Mouse (Mus musculus) right cerebral cortex, adult 2 months (tissue): ENCODE results near the gene St6galnac4.

Experiments
- DNase-seq, 2 experiments: peaks; one replicate each; pipeline ENCODE4 v3.0.0; 2021 to 2022; ENCODE audit warnings: low spot score in 2 of 2

St6galnac4 gene

DNA sequence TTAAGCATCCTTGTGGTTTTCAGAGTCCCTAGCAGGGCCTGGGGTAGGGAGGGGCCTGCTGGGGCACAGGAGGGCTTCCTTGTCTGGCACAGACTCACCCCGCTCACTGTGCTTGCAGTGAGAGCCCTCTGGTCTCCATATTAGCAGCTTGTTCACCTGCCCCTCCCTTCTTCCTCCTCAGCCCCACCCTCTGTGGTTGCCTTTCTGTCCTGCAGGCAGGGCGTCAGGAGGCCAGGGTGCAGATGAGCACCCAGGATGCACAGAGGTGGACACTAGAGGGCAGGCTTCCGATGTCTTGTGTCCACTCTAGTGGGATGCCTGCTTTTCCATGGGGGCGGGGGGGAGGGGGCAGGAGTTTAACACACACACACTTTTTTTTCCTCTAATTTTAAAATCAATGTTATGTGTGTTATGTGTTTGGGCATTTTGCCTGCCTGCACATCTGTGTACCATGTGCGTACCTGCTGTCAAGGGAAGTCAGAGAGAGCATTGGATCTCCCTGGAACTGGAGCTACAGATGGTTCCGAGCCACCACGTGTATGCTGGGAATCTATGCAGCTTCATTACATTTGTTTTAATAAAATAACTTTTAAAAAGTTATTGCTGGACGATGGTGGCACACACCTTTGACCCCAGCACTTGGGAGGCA lies 14.6 kb downstream of the St6galnac4 start:
- DNase-seq: no peak

DNA sequence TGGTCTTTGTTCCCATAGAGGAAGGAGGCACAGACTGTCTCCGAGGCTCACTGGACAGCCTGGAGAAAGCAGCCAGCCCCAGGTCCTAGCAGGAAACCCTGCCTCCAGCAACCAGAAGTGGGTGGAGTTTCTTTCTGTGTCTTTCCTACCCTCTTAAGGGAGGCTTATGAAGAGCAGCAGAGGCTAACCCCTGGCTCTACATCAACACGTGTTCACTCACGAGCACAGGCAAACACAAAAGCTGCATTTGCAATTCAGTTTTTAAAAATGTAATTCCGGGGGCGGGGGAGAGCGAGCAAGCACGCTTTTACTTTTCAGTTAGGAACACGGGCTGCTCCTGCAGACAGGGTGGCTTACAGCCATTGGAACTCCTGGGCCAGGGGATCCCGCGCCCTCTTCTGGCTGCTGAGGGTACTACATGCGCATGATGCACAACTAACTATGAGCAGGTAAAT lies 15.7 kb downstream of the St6galnac4 start:
- peak; percentile 92 to 94 for DNase-seq

DNA sequence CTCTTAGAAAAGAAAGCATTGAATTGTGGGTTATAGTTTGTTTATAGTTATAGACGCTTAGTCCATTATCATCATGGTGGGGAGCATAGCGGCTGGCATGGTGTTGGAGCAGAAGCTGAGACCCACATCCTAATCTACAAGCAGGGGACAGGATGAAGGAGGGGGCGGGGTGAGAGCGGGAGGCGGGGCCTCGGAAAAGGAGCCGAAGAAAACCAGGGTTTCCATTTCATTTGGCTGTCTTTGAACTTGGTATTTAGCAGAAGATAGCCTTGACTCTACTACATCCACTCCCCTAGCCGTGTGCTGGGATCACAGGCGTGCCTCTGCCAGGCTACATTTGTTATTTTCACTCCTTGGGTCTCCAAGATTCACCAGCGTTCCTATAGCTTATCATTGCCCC lies 17.7 kb downstream of the St6galnac4 start:
- DNase-seq: no peak

DNA sequence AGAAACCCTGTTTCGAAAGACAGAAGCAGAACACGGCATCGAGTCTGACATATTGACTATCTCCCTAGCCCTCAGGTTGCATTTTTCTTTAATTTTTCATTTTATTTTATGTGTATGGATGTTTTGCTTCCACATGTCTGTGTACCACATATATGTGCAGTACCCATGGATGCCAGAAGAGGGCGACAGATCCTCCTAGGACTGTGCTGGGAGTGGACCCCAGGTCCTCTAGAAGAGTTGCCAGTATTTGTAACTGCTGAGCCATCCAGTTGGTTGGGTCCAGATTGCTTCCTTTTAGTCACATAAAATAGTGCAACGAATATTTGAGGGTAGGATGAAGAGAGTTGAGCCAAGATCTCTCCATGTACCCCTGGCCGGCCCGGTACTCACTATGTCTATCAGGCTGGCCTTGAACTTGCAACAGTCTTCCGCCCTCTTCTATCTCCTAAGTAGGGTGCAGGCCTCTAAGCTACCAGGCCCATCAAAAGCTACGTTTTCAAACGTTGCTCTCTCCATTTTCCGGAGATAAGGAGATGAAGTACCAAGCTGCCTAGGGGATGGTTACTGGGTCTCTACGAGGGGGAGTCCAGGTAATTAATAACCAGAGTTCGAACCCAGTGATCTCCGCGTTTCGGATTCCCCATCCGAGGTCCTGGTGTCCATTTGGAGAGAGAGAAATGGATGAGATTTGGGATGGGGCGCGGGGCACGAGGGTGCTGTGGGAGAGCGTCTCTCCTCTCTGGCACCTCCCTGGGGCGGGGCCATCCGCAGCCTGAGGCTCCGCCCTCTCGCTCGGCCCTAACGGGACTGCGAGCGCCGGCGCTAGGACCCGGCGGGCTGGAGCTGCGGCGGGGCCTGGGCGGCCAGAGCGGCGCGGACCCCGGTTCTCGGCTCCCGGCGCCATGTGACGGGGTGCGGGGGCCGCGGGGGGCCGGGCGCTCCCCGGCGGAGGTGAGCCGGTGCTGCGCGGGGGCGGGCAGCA lies 19.6 kb downstream of the St6galnac4 start:
- peak; percentile 71 to 81 for DNase-seq

DNA sequence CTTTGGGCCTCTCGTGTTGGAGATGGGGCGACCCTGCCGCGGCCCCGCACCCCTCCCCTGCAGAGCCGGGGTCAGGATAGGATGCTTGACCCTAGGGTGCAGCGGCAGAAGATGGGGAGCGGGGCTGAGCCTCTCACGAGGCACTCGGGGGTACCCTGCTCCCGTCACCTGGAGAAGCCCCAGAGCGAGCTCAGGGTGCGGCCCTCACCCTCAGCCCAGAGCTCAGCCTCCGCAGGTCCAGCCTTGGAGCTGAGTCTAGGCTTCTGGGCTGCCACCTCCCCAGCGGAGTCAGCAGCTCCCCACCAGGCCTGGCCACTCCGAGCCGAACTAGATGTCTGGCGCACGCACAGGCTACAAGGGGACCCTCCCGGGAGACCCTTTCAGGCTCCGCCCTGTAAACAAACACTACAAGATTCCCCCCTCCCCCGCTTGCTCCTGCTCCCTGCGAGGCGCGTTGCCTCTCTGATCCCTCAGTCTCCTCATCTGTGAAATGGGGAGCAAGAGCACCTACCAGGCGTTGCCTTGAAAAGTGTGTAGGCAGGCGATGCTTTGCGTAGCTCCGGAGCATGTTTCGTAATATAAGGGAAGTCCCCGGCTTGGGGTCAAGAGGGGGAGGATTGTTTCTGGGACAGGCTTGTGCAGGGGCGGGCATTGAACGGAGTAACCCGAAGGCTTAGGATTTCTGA lies 20.5 kb downstream of the St6galnac4 start:
- DNase-seq: peak; percentile 55 to 60

DNA sequence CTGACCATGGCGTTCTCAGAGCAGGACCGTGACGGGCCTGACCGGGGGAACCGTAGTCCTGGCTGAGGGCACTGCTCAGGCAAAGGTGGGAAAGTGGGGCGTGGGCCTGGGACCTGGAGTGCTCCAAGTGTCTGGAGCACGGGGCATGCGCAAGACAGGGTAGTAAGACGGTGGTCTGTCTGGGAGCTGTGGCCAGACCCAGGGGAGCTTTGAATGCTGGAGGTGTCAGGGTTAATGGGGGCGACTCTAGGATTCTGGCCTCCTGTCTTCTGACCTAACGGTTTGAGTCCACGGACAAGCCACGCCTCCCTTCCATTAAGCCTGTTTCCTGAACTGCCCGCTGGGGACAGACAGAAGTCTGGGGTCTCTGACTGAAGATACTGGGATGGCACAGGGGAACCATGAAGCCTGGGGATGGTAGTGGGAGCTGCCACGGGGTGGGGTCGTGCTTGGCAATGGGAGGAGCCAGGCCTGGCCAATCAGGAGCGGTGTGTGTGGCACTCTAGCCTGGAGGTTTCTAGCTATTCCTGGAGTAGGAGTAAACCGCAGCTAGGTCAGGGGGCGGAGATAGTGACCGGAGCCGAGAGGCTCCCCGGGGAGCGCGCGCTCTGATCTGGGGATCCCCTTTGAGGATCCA lies 21.4 kb downstream of the St6galnac4 start:
- DNase-seq: peak; percentile 43 to 47

DNA sequence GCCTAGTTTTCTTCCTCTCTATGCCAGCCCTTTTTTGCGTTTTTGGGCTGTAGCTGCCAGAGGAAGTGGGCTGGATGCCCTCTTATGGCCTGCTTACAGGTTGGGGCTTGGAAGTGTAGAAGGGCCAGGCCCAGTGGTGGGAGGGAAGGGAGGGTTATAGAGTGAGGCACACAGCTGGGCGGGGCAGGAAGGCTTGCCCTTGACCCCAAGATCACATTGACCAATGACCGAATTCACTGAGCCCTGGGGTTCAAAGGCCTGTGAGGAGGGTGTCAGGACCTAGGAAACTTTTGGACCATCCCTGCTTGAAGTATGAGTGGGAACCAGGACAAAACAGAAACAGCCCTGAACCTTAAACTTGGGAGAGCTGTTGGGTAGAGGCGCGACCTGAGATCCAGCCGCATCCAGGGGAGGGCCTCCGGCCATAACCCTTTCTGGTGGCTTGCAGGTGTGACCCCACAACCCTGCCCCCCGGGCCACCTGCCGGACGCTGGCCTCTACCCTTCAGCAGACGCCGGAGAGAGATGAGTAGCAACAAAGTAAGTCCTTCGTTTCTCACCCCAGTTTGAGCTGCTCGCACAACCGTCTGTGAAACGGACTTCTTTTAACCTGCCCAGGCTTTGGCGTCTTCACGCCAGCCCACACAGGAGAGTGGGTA lies 22.0 kb downstream of the St6galnac4 start:
- DNase-seq: no peak

DNA sequence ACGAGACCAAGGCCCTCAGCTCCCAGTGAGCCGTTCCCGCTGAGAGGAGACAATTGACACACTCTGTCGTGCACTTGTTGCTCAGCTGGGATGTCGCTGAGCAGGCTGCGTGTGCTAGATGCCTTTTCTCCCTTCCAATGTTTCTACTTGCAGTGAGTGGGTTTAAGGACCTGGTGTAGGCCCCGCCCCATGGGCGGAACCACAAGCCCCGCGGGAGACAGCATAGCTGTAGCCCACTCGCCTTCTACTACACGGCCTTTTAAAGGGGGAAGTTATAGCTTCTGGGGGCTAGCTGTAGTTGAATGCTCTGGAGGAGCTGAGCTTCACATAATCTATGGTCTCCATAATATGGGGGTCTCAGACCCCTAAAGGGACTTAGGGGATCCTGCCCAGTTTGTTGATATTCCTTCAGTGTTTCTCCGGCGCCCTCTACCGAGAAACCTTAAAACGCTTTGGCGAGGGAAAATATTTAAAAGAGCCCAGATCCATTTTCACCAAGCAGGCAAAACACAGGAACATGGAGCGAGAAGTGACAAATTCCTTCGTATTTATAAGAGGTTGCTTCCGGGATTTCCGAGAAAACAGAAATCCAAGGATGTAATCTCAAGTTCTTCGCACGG lies 23.8 kb downstream of the St6galnac4 start:
- DNase-seq: peak; percentile 58 to 71

DNA sequence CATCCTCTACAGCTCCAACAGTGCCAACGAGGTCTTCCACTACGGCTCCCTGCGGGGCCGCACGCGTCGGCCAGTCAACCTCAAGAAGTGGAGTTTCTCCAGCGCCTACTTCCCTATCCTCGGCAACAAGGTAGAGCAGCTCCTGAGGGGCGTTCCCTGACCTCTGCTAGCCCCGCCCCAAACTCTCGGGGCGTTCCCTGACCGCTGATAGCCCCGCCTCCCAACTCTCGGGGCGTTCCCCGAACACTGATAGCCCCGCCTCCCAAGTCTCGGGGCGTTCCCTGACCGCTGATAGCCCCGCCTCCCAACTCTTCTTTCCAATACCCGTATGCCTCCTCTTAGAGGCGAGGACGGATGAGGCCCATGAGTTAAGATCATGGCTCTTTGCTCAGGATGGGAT lies 25.4 kb downstream of the St6galnac4 start:
- no peak for DNase-seq

DNA sequence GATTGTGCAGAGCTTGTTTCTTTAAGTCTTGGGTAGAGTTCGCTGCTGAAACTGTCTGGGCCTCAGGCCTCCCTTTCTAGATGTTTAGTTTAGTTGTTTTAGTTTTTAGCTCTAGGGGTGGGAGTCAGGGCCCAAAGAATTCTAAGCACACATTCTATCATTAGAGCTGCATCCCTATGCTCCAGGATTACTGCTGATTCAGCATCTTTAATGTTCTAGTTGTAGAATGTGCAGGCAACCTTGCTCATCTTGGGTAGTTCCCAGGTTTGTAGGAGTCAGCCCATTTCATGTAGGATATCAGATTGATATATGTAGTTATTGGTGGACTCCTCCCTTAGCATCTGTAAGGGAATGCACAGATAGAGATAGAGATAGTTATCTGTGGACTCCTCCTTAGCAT lies 30.2 kb downstream of the St6galnac4 start:
- DNase-seq: no peak

DNA sequence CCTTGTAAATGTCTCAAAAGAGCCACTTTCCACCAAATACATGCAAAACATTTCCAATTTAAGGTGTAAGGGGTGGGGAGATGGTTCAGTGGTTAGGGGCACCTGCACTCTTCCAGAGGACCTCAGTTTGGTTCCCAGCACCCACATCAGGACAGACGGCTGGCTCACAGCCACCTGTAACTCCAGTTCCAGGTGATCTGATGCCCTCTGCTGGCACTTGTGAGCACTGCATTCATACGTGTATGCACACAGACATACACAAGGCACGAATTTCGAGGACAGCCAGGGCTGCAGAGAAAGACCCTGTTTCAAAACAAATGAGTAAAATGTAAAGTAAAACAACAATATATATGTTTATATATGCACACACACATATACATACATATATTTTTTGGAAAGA lies 30.7 kb downstream of the St6galnac4 start:
- no peak for DNase-seq

DNA sequence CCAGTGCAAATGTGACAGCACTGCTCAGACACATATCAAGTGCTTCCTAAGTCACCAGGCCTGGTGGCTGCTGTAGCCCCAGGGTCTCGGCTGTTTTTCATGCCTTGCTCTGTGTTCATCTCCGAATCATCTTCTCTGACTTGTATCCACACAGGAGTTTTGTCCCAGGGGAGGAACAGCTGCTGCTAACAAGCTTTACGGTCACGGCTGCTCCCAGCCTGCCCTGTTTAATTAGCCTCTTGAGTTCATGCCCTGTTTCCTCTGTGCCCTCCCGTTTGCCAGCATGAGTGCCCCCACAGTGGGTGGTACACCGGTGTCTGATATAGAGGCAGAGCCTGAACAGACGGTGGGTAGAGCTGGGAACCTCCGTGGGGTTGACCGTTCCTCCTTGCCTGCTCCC lies 31.2 kb downstream of the St6galnac4 start:
- no peak for DNase-seq

DNA sequence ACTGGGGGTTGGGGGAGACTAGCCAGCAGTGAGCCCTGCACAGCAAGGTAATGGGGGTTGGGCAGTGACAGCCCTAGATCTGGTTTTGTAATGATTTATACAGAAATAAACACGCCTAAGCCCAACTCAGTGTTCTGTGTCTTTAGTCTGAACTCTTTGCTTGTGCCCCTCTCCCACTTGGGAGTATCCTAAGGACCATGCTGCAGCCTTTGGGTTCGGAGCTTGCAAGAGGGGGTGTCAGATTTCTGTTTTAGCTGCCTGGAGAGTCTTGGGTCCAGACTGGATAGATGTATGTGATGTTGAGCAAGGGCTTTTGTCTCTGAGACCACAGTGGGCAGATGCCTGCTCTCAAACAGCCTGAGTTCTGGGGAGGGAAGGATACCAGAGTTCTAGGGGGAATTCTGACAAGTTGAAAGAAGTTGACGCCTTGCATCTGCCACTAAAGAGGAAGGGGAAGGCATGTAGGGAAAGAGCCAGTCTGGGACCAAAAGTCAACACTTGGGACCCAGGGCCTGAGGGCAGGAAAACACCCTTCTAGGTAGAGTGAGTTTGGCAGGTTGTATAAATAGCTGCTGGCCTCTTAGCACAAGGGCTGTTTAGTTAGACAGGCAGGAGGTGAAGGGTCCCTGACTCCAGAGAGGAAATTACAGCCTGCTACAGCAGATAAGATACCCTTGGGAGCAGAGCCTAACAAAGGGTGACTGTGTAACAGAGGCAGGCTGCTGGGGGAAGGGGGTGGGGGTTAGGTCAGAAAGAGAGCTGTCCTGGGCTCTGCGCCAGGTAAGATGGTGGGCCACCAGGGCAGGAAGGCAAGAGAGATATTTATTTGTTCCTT lies 34.0 kb downstream of the St6galnac4 start:
- DNase-seq: no peak

DNA sequence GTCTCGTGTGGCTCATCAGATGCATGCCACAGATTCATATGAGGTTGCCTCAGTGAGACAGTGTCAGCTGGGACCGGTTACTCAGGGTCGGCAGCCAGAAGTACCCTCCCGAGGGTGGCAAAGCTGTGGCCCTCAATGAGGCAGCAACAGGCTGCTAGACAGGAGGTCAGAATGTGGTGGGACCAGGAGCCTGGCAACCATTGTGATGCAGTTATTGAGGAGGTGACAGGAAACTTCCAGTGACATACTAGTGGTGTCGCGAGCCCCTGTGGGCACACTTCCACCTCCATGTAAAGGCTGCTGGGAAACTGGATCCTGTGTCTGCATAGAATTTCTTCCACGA lies 34.6 kb downstream of the St6galnac4 start, which contains the start of gene Ak1:
Gene Ak1 (plus strand): TSS at position 242 of the 343 bp plus-strand sequence.
- DNase-seq: no peak

DNA sequence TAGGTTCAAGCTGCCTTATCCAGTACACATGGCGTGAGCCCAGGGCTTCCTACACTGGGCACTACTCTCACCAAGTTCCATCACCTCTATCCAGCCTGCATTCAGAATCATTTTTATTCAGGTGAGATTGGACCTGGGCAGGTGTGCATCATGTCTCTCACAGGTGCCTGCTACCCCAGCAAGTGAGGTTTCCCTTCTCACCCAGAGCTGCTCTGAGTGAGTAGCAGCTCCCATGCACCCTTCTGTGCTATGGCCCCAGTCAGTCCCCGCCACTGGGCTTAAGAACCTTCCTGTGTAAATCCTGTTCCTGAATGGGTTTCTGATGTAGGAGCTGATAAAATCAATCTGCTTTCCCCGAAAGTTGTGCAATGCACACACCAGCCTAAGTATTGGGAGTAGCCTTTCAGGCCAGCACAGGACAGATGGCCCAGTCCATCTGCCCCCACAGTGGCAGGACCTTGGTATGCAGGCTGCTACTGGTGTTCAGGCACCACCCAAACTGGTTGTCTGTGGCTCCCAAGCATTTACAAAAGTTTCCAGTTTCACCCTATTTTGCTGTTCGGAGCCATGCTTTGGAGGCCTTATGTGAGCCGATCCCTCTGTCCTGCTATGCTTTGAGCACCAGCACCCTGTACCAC lies 37.3 kb downstream of the St6galnac4 start:
- no peak for DNase-seq

DNA sequence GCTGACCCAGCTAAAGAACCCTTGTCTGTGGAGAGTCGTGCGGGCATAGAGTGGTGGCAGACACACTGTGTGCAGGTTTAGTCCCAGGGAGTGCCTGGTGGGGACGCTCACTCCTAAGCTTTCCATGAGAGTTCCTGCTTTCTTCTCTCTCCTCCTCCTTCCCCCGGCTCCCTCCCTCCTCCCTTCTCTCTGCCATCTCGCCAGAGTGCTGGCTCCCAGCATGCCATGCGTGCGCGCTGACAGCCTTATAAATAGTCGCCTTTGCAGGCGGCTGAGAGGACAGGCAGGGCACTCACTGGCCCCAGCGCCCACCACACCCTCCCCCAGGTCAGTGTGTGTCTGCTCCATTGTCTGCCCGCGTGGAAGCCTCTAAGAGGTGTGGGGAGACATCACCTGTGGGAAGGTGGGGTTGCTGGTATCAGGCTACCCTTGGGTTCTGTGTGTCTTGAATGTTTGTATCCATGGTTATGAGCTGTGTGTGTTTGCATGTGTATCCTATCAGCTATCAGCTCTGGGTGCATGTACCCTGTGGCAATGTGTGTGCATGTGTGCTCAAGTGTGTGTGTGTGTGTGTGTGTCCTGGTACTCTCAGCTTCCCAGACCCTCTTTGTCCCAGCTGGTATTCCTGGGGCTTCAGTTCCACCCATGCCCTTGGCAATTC lies 38.4 kb downstream of the St6galnac4 start:
- peak; percentile 90 to 91 for DNase-seq

DNA sequence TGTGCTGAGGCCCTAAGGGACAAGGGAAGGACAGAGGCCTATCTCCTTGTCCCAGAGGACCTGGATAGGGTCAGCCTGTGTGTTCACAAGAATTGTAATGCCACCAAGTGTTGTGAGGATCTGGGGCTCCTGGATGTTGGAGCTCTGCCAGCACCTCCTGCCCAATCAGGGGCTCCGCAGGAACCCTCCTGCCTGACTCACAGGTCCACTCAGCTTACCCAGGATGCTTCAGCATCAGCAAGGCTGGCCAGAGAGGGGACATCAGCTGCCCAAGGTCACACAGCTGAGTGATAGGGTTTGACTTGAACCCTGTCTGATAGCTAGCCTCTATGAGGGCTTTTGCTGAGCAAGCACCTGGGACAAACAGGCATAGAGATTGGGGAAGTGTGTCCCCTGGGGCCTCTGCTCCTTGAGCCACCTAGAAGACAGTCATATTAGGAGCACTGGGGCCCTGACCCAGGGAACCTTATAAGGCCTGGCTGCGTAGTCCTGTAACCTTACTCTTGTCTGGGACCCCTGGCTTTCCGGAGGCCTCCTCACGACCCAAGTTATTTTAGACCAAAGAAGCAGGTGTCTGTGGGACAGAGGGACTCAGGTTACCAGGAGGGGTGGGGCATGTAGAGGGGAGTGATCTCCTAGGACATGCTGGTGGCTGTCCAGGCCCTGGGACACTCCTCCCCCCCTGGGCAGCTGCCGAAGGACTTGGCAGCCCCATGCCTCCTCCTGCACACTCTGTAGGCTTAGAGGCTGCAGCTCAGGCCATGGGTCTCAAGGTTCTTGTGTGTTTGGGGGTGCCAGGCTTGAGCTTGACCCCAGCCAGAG lies 39.2 kb downstream of the St6galnac4 start:
- DNase-seq: peak; percentile 65 to 71
